Mouse (Mus musculus) ovary, postnatal 14 days (tissue): ENCODE data around the gene Slc27a1.

ENCODE experiments used
- DNase-seq: peaks from one replicate; pipeline ENCODE4 v3.0.0; 2022; ENCODE audit warnings: low spot score

The Slc27a1 gene

DNA sequence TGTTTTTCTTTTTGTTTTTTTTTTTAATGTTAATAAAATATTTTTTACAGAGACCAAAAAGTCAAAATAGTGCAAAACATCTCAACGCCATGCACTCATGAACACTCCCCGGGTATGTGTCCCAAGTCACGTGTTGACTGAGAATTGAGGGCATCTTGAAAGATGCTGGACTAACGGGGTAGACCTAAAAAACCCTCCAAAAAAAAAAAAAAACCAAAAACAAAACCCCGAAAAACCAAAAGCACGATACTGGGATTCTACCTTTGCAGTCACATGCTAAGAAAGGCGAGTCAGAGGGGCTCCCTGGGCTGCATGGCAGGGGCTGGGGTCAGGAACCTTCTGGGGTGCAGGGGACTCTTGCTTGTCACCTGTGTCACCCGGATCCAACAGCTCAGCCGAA lies 58.1 kb downstream of the Slc27a1 start:
- no peak for DNase-seq

DNA sequence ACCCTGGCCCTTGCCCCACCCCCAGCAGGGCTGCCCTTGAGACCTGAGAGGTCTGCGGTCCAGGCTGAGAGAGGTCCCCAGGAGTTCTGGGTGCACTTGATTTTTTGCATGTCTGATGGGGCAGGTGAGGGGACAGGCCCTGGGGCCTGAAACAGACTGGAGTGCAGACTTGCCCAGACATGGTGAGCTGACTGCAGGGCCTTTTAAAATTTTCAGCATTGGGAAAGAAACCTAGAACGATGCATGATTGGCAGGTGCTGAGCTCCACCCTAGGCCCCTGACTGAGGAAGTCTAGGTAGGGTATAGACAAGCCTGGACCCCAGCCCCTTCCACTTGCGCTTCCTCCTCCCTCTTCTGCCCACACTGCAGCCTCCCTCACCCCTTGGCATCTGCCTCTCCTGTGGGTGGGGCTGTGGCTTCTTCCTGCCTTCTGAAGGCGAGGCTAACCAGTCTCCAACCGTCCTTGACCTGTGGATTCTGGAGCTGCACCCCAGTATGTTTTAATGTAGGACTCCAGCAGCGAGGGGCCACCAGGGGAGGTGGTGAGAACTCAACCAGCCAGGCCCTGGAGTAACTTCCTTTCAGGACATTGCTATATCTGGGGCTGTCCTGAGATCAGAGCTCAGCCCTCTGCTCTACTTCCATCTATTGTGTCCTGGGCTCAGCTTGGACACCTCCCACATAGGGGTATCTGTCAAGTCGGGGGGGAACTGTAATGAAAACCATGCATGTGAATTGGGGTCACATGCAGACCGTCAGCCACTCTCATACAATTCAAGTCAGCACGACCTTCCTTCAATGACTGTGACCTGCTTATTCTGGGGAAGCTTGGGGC lies 58.8 kb downstream of the Slc27a1 start:
- DNase-seq, result no peak

DNA sequence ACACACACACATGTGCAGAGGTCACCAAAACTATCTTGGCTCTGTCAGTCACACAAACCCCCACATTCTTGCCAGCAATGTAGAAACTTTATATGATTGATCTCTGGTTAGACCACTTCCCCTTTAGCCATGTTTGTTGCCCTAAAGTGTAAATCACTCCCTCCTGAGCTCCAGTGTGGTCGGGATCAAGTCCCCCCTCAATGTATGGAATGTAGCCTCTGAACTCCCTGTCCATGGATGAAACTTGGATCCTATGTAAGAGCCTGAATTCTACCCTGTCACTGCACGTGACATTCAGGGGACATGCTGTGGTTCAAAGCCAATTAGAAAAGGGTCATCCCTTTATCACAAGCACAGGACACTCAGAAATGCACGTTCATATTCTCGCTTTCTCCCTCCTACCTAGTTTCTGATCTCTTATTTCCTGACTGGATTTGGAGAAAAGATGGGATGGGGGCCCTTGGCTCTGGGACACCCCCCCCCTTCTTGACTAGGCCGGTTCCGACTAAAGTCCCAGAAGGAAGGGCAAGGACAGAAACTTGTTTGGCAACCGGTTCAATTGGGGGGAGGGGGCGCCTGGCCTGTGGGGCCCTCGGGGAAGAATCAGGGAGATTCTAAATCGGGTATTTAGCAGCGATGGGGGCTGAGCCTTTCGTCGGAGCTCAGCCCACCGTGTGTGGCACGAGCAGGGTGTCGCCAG lies 59.9 kb downstream of the Slc27a1 start:
- DNase-seq, result no peak

DNA sequence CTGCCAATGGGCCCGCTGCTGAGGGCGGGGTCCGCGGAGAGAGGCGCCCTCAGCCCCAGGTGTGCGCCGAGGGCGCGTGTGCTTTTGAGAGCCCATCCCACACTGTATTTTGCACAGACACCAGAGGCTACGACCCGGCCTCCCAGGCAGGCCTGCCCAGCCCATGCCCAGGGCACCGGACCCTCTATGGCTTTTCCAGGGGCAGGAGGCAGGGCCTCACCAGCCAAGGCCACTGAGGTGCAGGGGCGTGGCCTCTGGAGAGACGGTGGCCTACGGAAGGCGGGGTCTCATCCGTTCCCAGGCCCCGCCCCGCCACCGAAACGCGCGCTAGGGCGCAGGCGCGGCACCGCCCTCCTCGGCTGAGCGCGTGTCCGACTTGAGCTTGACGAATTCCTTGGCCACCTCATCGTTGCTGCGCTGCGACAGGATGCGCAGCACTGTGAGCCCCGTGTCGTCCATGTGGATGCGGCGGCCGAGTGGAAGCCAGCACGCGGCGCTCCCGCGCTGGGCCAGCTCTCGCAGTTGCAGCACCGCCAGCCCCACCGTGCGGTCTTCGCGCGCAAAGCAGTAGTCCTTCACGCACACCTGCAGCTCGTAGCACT lies 60.5 kb downstream of the Slc27a1 start:
- peak; percentile 92 for DNase-seq

DNA sequence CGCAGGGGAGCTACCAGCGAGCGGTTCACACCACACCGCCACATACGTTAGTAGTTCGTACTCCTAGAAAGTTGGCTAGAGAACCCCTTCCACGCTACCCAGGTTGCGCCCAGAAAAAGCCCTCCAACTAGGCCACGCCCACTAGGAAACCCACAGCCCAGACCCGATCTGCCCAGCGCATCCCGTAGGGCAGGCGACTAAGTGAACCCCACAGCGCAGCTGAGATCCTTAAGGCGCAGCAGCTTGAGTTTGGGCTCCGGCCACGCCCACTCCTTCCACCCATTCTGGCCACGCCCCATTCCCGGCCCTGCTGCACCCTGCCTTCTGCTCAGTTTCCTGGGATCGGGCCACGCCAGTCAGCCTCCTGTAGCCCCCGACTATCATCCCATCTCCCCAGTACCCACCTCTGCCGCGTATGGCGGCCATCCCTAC lies 61.1 kb downstream of the Slc27a1 start:
- no peak for DNase-seq

DNA sequence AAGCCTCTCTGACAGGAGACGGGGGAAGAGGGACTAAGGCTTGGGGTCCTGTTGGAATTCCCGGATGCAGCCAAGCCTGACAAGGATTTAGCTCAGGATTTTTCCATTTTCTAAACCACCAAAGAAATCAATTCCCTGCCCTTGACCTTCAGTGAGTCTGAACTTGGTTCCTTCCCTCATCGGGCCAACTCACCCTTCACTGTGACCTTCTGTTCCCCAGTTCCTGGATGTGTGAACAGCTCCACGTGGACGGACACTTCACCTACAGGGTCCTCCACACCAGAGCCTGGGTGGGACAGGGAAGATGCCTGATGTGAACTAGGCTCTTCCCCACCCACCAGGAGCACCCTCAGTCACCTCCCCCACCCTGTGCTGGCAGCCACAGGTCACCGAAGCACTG lies 62.1 kb downstream of the Slc27a1 start:
- DNase-seq, result no peak

DNA sequence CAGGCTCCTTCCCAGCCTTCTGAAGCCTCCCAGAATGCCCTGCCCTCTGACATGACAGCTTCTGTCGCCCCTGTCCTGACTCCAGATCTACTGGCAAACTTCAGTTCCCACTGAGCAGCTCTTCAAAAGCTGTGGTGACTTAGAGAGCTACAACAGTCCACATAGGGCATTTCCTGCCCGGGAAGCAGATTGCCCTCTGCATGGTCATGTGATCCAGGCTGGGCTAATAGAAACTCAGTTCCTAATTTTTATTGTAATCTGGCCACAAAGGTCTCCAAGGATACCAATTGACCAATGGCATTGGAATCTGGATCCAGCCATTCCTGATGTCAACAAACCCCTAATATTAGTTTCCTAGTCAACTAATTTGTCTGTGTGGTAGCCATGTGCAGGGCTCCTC lies 63.2 kb downstream of the Slc27a1 start:
- no peak for DNase-seq

DNA sequence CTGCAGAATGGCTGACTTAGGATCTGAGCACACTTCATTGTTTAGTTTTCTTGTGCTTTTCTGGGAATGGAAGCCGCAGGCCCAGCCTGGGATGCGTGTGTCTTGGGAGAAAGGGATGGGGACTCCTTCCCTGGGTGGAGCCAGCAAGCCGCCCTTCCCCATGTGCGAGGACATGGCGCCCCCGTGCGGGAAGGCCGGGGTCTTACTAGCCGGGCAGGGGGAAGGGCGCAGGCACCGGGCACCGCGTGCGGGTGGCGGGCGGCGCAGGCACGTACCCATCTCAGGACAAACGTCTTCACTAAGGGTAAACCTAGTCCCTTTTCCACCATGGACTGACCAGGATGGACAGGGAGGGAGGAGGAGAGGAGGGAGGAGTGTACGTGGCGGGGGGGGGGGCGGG lies 64.5 kb downstream of the Slc27a1 start:
- no peak for DNase-seq

DNA sequence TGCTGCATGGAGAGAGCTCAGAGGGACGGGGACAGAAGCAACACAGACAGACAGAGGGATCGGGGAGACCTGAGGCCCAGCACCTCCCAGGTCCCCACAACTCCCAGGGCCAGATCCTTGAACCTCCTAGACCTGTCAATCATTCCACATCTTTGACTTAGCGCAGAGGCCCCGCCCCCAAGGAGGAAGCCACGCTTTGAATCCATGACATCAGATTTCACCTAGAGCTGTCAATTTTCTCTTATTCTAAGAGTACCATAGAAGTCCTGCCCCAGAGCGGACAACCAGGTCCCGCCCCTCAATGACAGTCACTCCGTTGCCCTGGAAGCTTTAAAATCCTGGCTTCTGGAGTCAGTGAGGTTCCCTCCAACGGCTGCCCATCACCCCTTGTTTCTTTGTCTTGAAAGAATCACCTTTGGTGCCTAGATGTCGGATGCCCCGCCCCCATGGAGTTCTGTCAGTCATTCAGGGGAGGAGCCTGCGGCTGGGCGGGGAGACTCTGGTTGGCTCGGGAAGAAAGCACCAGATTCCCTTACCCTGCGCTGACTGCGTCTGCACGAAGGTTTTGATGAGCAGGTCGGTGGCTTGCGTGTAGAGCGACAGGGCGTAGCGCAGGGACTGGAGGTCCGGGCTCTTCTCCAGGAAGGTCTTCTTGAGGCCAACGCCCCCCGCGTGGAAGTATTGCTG lies 65.4 kb downstream of the Slc27a1 start:
- no peak for DNase-seq
